Mouse (Mus musculus): ENCODE results near the gene Klhdc3. TPM values are rescaled to one million over a fixed set of nuclear protein-coding genes. Genes with fewer than 3 reads are reported as not detected.

Gene Klhdc3
- polyA plus RNA-seq, 1 experiment from 2014 or later, result 115 TPM

DNA sequence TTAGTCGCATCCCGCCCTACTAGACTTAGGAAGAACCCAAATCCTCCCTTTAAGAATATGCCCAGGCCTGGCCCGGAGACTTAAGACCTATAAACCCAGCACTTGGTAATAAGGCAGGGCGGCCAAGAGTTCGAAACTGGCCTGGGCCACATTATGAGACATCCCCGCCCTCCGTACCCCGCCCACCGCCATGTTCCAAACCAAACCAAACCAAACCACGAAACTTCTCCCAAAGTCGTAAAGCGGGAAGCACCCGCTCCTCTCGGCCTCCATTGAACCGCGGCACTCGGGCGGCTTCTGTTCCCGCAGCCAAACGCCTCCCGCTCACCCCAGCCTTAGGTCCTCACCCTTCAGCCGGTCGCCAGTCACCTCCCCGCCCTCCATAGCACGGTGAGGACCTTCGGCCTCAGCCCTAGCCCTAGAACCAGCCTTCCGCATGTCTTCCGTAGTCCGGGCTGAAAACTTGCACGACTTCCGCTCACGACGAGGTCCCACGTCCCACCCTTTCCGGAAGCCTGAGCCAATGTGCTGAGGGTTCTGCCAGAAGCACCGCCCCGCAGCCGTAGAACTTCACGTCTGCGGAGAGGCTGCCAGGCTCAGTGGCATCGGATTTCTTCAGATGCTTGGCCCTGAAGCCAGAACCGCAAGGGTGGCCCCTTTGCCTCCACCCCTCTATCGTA is 6.7 kb downstream of the Klhdc3 start, which contains the start of gene Rrp36:
TSS of gene Rrp36 (minus strand) at position 503 of the 680 bp plus-strand sequence.
- ATAC-seq (ENCODE audit: low read depth), result peak; percentile 95
- WGBS, result under 1% methylated on average over 43 of the region's 43 CpGs
- Histone ChIP-seq H3K9ac (ENCODE audit: low read length) (peak within 1 kb of the TSS; percentile 76), H3K27ac (ENCODE audit: low read length) (peak within 1 kb of the TSS; percentile 86), H3K36me3 (ENCODE audit: control insufficient read depth, insufficient read depth, low read length) (peaks cover 29% of the 10 kb centered on the region), H3K4me2 (ENCODE audit: low read depth, low read length) (peak within 1 kb of the TSS; percentile 86), H3K4me3 (ENCODE audit: low read length) (peak within 1 kb of the TSS; percentile 81), H3K9me3 (ENCODE audit: control insufficient read depth, low read length) (no peaks in the 10 kb centered on the region), H3K4me1 (replicated peaks; ENCODE audit: control insufficient read depth, insufficient read depth, low read length) (peaks cover 17% of the 10 kb centered on the region), H3K27me3 (ENCODE audit: control insufficient read depth, insufficient read depth, low read depth, low read length) (no peaks in the 10 kb centered on the region)

DNA sequence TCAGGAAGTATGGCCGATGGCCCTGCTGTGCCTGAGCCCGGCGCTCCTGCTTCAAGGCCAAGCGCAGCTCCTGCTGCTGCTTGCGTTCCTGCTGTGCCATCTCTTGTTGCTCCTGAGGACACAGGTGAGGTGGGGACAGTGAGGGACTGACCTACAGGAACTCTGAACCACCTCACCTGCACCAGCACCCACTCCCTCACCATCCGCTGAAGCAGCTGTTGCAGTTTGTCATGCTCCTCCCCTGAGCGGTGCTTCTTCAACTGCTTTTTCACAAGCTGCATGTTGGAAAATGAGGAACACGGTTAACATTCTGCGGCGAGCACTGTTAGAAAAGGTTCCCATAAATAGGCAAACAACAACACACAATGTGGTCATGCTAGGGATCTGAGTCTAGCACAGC is 10.8 kb downstream of the Klhdc3 start:
- Histone ChIP-seq H3K27ac (ENCODE audit: low read length) (no peak overlapping the region), H3K9ac (ENCODE audit: low read length) (no peak overlapping the region), H3K9me3 (ENCODE audit: control insufficient read depth, low read length) (no peaks in the 10 kb centered on the region), H3K4me3 (ENCODE audit: low read length) (no peak overlapping the region), H3K4me1 (replicated peaks; ENCODE audit: control insufficient read depth, insufficient read depth, low read length) (peaks cover 10% of the 10 kb centered on the region), H3K27me3 (ENCODE audit: control insufficient read depth, insufficient read depth, low read depth, low read length) (no peaks in the 10 kb centered on the region), H3K36me3 (ENCODE audit: control insufficient read depth, insufficient read depth, low read length) (peaks cover 22% of the 10 kb centered on the region), H3K4me2 (ENCODE audit: low read depth, low read length) (no peak overlapping the region)
- WGBS, result 94% methylated on average over 10 of the region's 10 CpGs
- ATAC-seq (ENCODE audit: low read depth), result no peak

DNA sequence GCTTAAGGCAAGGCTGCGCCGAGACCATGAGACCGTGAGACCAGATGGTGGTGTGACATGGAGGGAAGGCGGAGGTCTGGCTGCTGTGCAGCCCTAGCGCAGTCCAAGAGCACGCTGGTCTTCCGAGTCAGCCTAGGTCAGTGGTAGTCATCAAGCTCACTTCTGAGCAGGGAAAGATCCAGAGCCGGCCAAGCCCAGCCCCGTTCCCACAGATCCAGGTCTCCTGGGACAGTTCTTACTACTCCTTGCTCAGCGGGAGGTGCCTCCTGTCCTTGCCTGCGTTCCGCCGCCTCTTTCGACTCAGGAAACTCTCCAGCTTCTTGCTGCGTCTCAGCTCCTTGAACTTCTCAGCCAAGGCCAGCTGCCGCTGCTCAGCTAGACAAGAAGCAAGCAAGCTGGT is 13.0 kb downstream of the Klhdc3 start:
- Histone ChIP-seq H3K4me3 (ENCODE audit: low read length) (no peak overlapping the region), H3K4me2 (ENCODE audit: low read depth, low read length) (no peak overlapping the region), H3K9ac (ENCODE audit: low read length) (no peak overlapping the region), H3K27ac (ENCODE audit: low read length) (no peak overlapping the region), H3K9me3 (ENCODE audit: control insufficient read depth, low read length) (no peaks in the 10 kb centered on the region), H3K36me3 (ENCODE audit: control insufficient read depth, insufficient read depth, low read length) (peaks cover 38% of the 10 kb centered on the region), H3K27me3 (ENCODE audit: control insufficient read depth, insufficient read depth, low read depth, low read length) (no peaks in the 10 kb centered on the region), H3K4me1 (replicated peaks; ENCODE audit: control insufficient read depth, insufficient read depth, low read length) (no peaks in the 10 kb centered on the region)
- 88% methylated on average over 16 of the region's 16 CpGs for WGBS
- ATAC-seq (ENCODE audit: low read depth), result no peak

- Histone ChIP-seq H3K36me3 (ENCODE audit: control insufficient read depth, insufficient read depth, low read length) (peaks cover 62% of the 10 kb centered on the region), H3K27ac (ENCODE audit: low read length) (no peak overlapping the region), H3K4me3 (ENCODE audit: low read length) (no peak overlapping the region), H3K9ac (ENCODE audit: low read length) (no peak overlapping the region), H3K4me1 (replicated peaks; ENCODE audit: control insufficient read depth, insufficient read depth, low read length) (no peaks in the 10 kb centered on the region), H3K4me2 (ENCODE audit: low read depth, low read length) (no peak overlapping the region), H3K9me3 (ENCODE audit: control insufficient read depth, low read length) (no peaks in the 10 kb centered on the region), H3K27me3 (ENCODE audit: control insufficient read depth, insufficient read depth, low read depth, low read length) (no peaks in the 10 kb centered on the region)
- WGBS, result 76% methylated on average over 5 of the region's 5 CpGs
- ATAC-seq (ENCODE audit: low read depth), result no peak
Measured at GRCm38 (mm10) chr17:46662730-46663129, 18.0 kb downstream of the Klhdc3 start.

- Histone ChIP-seq H3K4me2 (ENCODE audit: low read depth, low read length) (no peak overlapping the region), H3K4me1 (replicated peaks; ENCODE audit: control insufficient read depth, insufficient read depth, low read length) (no peaks in the 10 kb centered on the region), H3K4me3 (ENCODE audit: low read length) (no peak overlapping the region), H3K27me3 (ENCODE audit: control insufficient read depth, insufficient read depth, low read depth, low read length) (no peaks in the 10 kb centered on the region), H3K36me3 (ENCODE audit: control insufficient read depth, insufficient read depth, low read length) (peaks cover 67% of the 10 kb centered on the region), H3K27ac (ENCODE audit: low read length) (no peak overlapping the region), H3K9me3 (ENCODE audit: control insufficient read depth, low read length) (no peaks in the 10 kb centered on the region), H3K9ac (ENCODE audit: low read length) (no peak overlapping the region)
- ATAC-seq (ENCODE audit: low read depth), result no peak
- 86% methylated on average over 12 of the region's 12 CpGs for whole genome bisulfite sequencing
Measured at GRCm38 (mm10) chr17:46661981-46662380, 18.7 kb downstream of the Klhdc3 start.

GRCm38 (mm10) chr17:46661351-46661750 is 19.4 kb downstream of the Klhdc3 start:
- no peak overlapping the region for H3K27ac ChIP-seq (ENCODE audit: low read length)
- H3K4me3 ChIP-seq (ENCODE audit: low read length), result no peak overlapping the region
- WGBS, result 94% methylated on average over 9 of the region's 9 CpGs
- H3K4me2 ChIP-seq (ENCODE audit: low read depth, low read length), result no peak overlapping the region
- no peaks in the 10 kb centered on the region for H3K9me3 ChIP-seq (ENCODE audit: control insufficient read depth, low read length)
- peaks cover 70% of the 10 kb centered on the region for H3K36me3 ChIP-seq (ENCODE audit: control insufficient read depth, insufficient read depth, low read length)
- H3K27me3 ChIP-seq (ENCODE audit: control insufficient read depth, insufficient read depth, low read depth, low read length), result no peaks in the 10 kb centered on the region
- no peaks in the 10 kb centered on the region for H3K4me1 ChIP-seq (replicated peaks; ENCODE audit: control insufficient read depth, insufficient read depth, low read length)
- no peak overlapping the region for H3K9ac ChIP-seq (ENCODE audit: low read length)
- no peak for ATAC-seq (ENCODE audit: low read depth)

- WGBS, result 61% methylated on average over 6 of the region's 6 CpGs
- Histone ChIP-seq H3K27me3 (ENCODE audit: control insufficient read depth, insufficient read depth, low read depth, low read length) (no peaks in the 10 kb centered on the region), H3K4me1 (replicated peaks; ENCODE audit: control insufficient read depth, insufficient read depth, low read length) (peaks cover 18% of the 10 kb centered on the region), H3K9ac (ENCODE audit: low read length) (no peak overlapping the region), H3K9me3 (ENCODE audit: control insufficient read depth, low read length) (0 out of 2 replicates have a peak, but pooled peaks cover 3% of the 10 kb centered on the region), H3K4me3 (ENCODE audit: low read length) (no peak overlapping the region), H3K27ac (ENCODE audit: low read length) (no peak overlapping the region), H3K4me2 (ENCODE audit: low read depth, low read length) (no peak overlapping the region), H3K36me3 (ENCODE audit: control insufficient read depth, insufficient read depth, low read length) (peaks cover 65% of the 10 kb centered on the region)
- no peak for ATAC-seq (ENCODE audit: low read depth)
Measured at GRCm38 (mm10) chr17:46656054-46656453, 24.7 kb downstream of the Klhdc3 start.

DNA sequence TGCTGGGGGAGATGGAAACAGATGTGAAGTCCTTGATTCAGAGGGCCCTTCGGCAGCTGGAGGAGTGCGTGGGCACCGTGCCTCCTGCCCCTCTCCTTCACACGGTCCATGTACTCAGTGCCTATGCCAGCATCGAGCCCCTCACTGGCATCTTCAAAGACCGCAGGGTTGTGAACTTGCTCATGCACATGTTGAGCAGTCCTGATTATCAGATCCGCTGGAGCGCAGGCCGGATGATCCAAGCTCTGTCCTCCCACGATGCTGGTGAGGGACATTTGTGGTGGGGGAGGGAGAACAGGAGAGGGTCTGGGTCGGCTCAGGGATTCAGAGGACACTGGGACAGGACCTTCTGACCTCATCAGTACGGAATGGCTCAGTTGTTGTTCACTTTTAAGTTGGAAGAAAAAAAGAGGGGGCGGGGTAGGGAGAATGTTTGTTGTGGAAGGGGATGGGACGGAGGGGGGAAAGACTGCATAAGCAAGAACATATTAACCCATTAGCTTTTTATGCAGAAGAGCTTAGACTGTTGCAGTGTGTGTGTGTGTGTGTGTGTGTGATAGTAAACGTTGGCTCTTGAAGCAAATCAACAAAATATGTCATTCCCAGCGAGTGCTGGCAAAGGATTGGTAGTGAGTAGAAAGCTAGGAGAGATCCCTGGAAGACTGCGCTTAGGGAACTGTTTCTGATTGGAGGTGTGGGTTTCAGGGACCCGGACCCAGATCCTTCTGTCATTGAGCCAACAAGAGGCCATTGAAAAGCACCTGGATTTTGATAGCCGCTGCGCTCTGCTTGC is 28.8 kb downstream of the Klhdc3 start:
- WGBS, result 59% methylated on average over 20 of the region's 20 CpGs
- Histone ChIP-seq H3K4me3 (ENCODE audit: low read length) (peak overlapping the region; percentile 79), H3K4me2 (ENCODE audit: low read depth, low read length) (peak overlapping the region; percentile 67), H3K4me1 (replicated peaks; ENCODE audit: control insufficient read depth, insufficient read depth, low read length) (peaks cover 28% of the 10 kb centered on the region), H3K9ac (ENCODE audit: low read length) (peak overlapping the region; percentile 80), H3K36me3 (ENCODE audit: control insufficient read depth, insufficient read depth, low read length) (peaks cover 35% of the 10 kb centered on the region), H3K27ac (ENCODE audit: low read length) (0 out of 2 replicates have a peak overlapping the region, but pooled peaks have one; percentile 97), H3K27me3 (ENCODE audit: control insufficient read depth, insufficient read depth, low read depth, low read length) (no peaks in the 10 kb centered on the region), H3K9me3 (ENCODE audit: control insufficient read depth, low read length) (0 out of 2 replicates have a peak, but pooled peaks cover 3% of the 10 kb centered on the region)
- ATAC-seq (ENCODE audit: low read depth), result no peak

DNA sequence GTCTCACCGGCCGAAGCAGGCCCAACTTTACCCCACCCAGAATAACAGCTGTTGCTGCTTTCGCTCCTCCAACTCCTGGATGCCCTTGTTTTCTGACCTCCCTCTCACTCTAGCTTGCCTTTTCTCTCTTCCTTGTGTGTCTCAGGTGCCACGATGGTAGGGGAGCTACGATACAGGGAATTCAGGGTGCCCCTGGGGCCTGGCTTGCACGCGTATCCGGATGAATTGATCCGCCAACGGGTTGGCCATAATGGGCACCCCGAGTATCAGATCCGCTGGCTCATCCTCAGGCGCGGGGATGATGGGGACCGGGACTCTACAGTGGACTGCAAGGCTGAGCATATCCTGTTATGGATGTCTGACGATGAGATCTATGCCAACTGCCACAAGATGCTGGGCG is 29.4 kb downstream of the Klhdc3 start:
- Histone ChIP-seq H3K36me3 (ENCODE audit: control insufficient read depth, insufficient read depth, low read length) (peaks cover 33% of the 10 kb centered on the region), H3K4me3 (ENCODE audit: low read length) (peak overlapping the region; percentile 79), H3K27me3 (ENCODE audit: control insufficient read depth, insufficient read depth, low read depth, low read length) (no peaks in the 10 kb centered on the region), H3K4me1 (replicated peaks; ENCODE audit: control insufficient read depth, insufficient read depth, low read length) (peaks cover 33% of the 10 kb centered on the region), H3K4me2 (ENCODE audit: low read depth, low read length) (peak overlapping the region; percentile 67), H3K9me3 (ENCODE audit: control insufficient read depth, low read length) (0 out of 2 replicates have a peak, but pooled peaks cover 3% of the 10 kb centered on the region), H3K27ac (ENCODE audit: low read length) (peak overlapping the region; percentile 97), H3K9ac (ENCODE audit: low read length) (peak overlapping the region; percentile 80)
- ATAC-seq (ENCODE audit: low read depth), result no peak
- 60% methylated on average over 17 of the region's 17 CpGs for WGBS

Data from lung, embryonic 16.5 days (tissue).